Mouse (Mus musculus): ENCODE data around the gene Tacc2.
"Not testable (repeated sequence)": the region's sequence is repeated elsewhere in the genome, so short reads cannot be mapped to it uniquely, and the experiment has no call there.

The Tacc2 gene

GRCm38 (mm10) chr7:130654562-130654961 lies 77.3 kb downstream of the Tacc2 start:
- DNase-seq, result peak; percentile 51

GRCm38 (mm10) chr7:130656965-130657364 lies 79.7 kb downstream of the Tacc2 start:
- no peak for DNase-seq

DNA sequence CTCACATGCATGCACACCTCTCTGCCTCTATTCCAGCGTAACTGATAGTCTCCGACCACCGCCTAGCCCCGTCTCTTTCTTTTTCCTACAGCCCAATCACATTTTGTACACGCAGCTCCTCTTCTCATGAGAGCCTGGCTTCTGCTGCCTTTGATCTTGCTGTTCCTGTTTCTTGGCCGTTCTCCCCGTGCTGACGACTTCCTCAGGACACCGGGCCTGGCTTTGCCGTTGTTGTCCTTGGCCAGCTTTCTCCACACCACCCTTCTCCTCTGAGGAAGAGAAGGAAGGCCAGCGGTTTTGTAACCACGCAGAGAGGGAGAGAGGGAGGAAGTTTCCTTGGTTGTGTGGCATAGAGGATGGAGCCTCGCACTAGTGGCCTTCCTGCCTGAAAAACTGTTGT lies 80.5 kb downstream of the Tacc2 start:
- DNase-seq, result peak; percentile 91

- no peak for DNase-seq
Observed at GRCm38 (mm10) chr7:130659129-130659528, 81.9 kb downstream of the Tacc2 start.

DNA sequence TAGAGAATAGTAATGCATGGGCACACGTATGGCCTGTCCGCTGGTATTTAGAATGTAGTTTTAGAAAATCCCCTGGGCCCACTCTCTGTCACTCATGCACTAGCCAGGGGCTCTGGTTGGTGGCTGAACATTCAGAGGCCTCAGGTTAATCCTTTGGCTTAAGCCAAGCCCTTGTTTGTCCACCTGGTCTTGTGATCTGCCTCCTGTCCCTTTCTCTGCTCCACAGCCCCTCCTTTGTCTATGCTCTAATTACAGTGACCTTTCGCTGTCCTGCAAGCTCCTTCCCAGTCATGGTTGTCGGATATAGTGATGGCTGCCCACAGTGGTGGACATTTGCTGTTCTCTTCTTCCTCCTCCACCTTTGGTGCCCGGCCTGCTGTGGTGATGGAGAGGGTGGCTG lies 85.0 kb downstream of the Tacc2 start:
- no peak for DNase-seq

DNA sequence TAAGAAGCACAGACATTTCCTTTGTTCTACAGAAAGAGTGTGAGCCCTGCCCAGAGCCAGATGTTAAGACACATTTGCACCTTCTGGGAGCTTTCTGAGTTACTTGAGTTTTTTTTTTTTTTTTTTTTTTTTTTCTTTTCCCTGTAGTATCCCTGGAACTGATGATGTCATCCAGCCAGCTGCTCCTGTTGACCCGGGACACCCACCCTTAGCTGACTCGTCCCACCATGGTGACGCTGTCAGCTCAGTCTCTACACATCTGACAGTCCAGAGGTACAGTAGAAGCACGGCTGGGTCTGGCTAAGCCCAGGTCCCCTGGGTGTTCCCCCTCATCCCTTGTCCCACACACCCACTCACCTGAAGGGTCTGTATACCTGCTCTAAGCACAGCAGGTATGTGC lies 85.6 kb downstream of the Tacc2 start:
- DNase-seq, result no peak

- no peak for DNase-seq
Observed at GRCm38 (mm10) chr7:130664037-130664436, 86.8 kb downstream of the Tacc2 start.

GRCm38 (mm10) chr7:130664629-130665028 lies 87.4 kb downstream of the Tacc2 start:
- no peak for DNase-seq

DNA sequence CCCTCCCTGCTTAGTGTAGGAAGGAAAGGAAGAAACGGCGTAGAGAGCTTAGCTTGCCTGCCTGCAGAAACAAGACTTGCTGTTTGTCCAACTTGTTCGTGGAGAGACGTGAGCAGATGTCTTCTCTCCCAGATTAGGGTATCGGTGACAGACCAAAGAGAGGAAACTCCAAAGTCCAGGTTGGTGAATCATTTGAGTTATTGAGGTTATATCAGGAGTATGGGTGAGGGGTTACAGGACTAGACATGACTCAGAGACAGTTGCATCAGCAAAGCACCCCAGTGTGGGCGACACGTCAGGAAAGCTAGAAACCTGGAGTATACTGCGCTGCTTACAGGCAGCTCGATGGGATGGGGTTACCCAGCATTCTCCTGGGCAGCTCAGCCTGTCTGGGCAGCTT lies 88.1 kb downstream of the Tacc2 start:
- no peak for DNase-seq

GRCm38 (mm10) chr7:130668013-130668412 lies 90.8 kb downstream of the Tacc2 start:
- DNase-seq, result not testable (repeated sequence)

DNA sequence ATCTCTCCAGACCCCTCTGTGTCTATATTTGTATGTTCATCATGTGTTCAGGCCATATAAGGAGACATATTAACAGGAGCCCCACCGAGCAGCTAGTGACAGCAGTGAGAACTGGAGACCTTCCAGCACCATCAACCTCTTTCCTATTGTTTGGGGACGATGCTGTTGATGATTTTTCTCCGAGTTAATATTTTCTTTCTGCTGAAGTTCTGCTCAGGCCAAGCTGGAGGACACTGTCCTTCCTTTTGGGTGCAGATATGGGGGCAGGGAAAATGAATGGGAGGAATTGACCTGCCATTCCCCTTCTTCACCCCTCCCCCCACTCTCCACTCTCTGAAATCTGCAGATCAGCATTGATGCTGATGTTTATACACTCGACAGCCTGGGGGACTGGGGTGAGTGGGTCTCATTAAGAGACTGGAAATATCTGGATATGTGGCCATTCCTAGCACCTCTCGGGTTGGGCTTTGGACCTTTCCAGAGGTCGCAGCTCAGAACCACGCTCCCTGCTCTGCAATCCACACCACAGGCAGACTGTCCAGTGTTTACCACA lies 91.6 kb downstream of the Tacc2 start:
- DNase-seq, result no peak

DNA sequence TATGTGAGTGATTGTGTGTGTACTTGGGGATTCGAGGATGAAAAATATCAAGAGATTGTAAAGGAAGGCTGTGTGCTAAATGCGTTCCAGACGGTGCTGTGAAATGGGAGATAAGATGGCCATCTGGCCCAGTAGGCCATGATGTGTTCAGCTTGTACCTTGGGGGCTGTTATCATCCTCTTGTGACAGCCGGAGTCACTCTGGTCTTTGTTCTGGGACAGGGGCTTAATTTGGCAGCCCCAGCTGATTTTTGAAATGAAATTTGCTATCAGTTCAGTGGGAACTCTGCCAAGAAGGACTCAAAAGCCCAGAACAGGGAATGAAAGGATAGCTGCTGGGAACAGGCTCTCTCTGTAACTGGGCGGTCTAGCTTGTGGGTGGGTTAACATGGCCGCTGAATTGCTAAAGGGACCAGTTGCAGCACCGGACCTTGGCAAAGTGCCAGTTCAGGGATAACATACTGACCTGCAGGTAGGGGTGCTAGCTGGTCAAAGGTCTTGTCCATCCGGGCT lies 92.2 kb downstream of the Tacc2 start:
- DNase-seq, result no peak

DNA sequence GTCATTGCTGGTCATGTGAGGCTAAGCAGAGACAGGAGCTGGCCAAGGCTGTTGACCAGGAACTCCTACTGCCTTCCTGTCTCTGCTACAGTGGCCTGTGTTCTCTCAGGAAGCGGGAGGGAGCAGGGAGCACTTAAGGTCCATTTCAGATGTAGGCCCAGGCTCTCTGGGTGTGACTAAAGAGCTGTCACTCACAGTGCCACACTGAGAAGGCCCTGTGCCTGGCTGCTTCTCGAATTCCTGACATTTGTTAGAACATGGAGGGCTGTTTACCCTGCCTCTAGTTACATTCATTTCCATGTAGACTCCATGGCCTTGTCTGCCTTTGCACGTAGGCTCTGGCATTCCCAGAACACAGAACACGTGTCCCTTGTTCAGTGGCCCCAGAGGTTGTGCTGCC lies 93.1 kb downstream of the Tacc2 start:
- peak; percentile 70 for DNase-seq

- peak; percentile 68 for DNase-seq
Observed at GRCm38 (mm10) chr7:130671301-130671700, 94.1 kb downstream of the Tacc2 start.

GRCm38 (mm10) chr7:130673169-130674033 lies 96.2 kb downstream of the Tacc2 start:
- peak; percentile 47 for DNase-seq

- DNase-seq, result no peak
Observed at GRCm38 (mm10) chr7:130674526-130674925, 97.3 kb downstream of the Tacc2 start.

DNA sequence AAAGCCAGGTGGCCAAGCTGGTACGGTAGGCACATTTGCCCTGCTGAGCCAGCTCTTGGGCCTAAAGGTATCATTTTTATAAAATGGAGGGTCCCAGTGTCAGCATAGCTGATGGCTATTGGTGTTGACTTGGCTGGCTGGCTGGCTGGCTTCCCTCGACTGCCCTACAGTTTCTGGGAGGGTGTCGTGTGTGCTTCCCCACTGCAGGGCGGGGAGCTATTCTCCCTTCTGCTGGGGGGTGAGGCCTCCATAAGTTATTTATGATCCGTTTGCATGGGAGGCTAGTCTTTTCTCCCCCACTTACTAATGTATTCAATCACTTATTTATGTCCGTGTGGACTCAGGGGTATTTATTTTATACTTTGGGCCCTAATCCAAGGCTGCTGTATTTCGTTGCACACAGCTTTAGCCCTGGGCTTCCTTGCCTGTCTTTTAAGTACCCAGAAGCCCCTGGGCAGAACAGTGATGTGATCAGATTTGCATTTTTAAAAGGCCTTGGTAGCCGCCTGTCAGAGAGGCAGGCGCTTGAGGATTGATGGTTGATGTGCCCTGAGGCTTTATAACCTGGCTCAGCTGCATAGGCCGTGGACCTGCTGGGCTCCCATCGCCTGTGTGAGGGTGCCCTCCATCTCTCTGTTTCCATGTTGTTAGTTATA lies 99.8 kb downstream of the Tacc2 start:
- no peak for DNase-seq

DNA sequence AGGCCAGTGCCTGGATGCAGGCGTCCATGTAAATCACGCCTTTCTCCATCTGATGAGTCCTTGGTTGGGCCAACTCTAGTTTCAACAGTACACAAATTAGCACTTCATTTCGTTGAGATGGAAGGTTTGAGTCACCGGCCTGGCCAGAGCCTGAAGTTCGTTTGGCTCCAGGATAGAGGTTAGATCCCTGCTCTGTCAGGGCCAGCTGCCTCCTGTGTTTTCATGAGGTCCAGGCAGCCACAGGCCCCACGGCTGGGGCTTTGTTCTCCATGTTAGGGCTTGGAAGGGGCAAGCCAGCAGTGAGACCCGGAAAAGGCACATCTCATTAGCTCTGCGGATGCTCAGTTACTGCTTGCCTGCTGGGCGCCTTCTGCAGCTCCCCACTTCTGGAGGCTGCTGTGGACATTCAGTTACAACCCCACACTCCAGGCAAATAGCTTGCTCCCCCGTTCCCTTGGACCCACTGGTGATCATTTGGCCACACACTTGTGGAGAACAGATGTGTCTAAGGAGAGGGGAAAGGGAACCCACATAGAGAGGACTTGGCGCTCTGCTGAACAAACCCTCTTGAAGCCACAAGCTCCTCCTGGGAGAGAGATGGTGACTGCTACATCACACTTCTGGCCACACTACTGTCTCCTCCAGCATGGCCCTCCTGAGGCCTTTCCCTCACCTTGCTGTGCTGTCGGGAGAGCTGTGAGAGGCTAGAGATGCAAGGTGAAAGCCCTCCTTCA lies 100.5 kb downstream of the Tacc2 start:
- no peak for DNase-seq

DNA sequence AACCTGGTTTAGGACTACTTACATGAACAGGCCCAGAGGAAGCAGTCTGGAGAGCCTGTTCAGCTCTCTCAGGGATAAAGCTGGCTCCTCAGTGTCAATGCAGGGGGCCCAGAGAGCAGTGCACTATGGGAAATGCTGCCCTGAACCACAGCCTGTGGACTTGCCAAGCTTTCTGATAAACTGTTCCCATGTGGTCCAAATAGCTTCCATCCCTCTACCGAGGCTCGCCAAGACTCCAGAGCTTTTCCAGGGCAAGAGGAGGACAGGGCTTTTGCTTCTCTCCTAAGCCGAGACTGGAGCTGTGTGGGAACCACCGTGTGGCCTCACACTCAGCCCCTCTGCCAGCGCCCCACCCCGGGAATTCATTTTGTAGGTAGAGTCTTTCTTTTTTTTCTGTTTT lies 101.2 kb downstream of the Tacc2 start:
- no peak for DNase-seq

DNA sequence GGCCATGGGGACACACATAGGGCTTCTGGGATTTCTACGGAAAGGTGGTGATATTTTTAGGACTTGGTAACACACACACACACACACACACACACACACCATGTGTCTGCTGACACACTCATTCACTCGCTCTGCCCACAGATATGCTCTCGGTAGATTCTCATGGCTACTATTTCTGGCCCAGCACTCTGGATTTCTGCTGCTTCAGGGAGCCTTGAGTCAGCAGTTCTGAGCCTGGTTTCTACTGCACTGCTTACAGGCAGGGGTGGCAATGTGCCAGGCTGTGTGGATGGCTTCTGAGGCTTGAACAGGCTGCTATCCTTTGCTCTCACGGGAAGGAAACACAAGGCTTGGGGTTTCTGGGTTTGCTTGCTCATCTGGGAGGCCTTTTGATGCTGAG lies 104.6 kb downstream of the Tacc2 start:
- DNase-seq, result peak; percentile 54

DNA sequence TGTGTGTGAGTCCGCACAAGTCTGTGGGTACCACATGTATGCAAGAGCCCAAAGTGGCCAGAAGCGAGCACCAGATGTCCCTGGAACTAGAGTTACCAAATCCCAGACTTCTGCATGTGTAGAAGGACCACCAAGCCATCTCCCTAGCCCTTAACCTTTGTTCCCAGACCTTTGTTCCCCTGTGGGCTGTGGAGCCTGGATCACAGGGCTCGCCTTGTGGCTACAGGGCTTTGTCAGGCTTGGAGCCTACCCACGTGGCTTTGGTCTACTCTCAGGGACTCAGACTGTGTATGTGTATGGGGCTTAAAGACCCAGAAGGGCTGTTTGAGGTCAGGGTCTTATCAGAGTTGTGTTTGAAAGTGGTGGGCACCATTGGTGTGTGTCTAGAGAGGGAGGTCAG lies 111.4 kb downstream of the Tacc2 start:
- DNase-seq, result no peak

DNA sequence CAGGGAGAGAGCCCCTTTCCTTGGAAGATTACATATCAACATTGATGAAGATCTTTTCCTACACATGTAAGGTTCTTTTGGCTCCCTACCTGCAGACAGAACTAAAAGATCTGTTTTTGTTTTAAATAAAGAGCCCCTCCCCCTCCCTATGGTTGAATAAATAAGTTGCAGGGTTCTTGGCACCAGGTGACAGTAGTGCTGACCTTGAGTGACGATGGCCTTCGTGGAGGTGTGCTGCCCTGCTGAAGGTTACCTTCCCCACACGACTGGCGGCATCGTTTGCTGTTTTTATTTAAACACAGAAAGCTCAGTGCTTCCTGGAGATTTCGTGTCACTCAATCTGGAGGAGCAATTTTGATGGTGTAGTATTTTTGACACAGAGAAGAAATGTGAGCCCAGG lies 113.6 kb downstream of the Tacc2 start:
- no peak for DNase-seq

DNA sequence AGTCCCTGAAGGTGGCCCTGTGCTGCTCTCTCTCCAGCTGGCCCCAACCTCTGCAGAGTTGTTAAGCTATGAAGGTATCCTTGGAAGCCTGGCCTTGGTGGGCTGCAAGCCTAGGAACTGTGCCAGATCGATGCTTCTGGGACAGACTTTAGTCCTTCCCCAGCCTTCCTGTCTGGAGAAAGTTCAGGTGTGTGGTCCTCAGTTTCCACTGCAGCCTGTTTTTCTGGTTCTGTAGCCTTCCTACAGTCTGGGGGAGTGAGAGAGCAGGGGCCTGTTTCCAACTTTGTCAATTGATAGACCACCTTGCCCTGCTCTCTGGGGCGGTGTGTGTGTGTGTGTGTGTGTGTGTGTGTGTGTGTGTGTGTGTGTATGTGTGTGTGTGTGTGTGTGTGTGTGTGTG lies 114.7 kb downstream of the Tacc2 start:
- no peak for DNase-seq

Data from lung, postnatal 36 days (tissue).